Mouse (Mus musculus) stomach, embryonic 16.5 days (tissue): ENCODE data around the gene Ippk. TPM values are rescaled to one million over a fixed set of nuclear protein-coding genes. Genes with fewer than 3 reads are reported as not detected.

Experiments used
- ATAC-seq: fragments of 200-750 bp; cut with Nextera tagmentation; 2 replicates; pipeline ENCODE4 v1.8.0; 2017; ENCODE audit warnings: moderate number of reproducible peaks, moderate TSS enrichment; ENCODE audit not compliant: insufficient read depth, low FRiP score
- H3K27ac ChIP-seq: fragments of 300-500 bp; sonication (generic); 2 replicates; pipeline ENCODE4 v1.5.1; 2014; ENCODE audit warnings: low read length
- H3K27me3 ChIP-seq: fragments of 300-500 bp; sonication (generic); 2 replicates; pipeline ENCODE4 v1.6.1; 2014; ENCODE audit warnings: low read length, control low read depth, mixed read lengths; ENCODE audit not compliant: control insufficient read depth, insufficient read depth
- H3K36me3 ChIP-seq: fragments of 300-500 bp; sonication (generic); 2 replicates; pipeline ENCODE4 v1.6.1; 2014; ENCODE audit warnings: low read length; ENCODE audit not compliant: control insufficient read depth, insufficient read depth
- H3K4me1 ChIP-seq: fragments of 300-500 bp; sonication (generic); 2 replicates; pipeline ENCODE4 v1.6.1; 2014; ENCODE audit warnings: low read length, control low read depth, mixed read lengths; ENCODE audit not compliant: control insufficient read depth, insufficient read depth
- H3K4me2 ChIP-seq: fragments of 300-500 bp; sonication (generic); 2 replicates; pipeline ENCODE4 v1.6.1; 2014; ENCODE audit warnings: low read depth, low read length, mixed read lengths
- H3K4me3 ChIP-seq: fragments of 300-500 bp; sonication (generic); replicated peaks from 2 replicates; pipeline ENCODE4 v1.5.1; 2014; ENCODE audit warnings: mild to moderate bottlenecking, low read length
- H3K9ac ChIP-seq: fragments of 300-500 bp; sonication (generic); 2 replicates; pipeline ENCODE4 v1.6.1; 2014; ENCODE audit warnings: low read length
- H3K9me3 ChIP-seq: fragments of 300-500 bp; sonication (generic); replicated peaks from 2 replicates; pipeline ENCODE4 v1.6.1; 2016; ENCODE audit warnings: low read length, control low read depth; ENCODE audit not compliant: control insufficient read depth
- WGBS: fragments of 180-500 bp; shearing (Covaris S2); extraction: QIAGEN DNeasy Blood & Tissue Kit; methylation state at CpG from one replicate; pipeline ENCODE4 v1.1.7; 2014; 5-methylcytosine and 5-hydroxymethylcytosine counted together
- polyA plus RNA-seq: library from polyadenylated mRNA; unstranded; fragments of >200 nt; fragmentation: Nextera tagmentation; extraction: Ambion mirVana; gene quantifications from 2 replicates; pipeline ENCODE4 v1.2.1, GENCODE M21; 2015

Gene Ippk
- polyA plus RNA-seq, 1 experiment from 2014 or later: 20.0 TPM

DNA sequence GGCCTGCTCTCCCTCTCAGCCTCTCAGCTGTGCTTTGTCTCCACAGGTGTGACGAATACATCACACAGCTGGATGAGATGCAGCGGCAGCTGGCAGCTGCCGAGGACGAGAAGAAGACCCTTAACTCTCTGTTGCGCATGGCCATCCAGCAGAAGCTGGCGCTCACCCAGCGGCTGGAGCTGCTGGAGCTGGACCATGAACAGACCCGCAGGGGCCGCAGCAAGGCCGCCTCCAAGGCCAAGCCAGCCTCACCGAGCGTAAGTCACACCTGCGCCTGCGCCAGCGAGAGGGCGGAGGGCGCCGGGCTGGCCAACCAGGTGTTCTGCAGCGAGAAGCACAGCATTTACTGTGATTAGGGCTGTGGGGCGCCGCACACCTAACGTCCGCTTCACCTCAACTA, 38.1 kb upstream of the Ippk start:
- H3K4me3 ChIP-seq: no peak overlapping the region
- no peaks in the 10 kb centered on the region for H3K4me1 ChIP-seq
- no peak overlapping the region for H3K4me2 ChIP-seq
- H3K27ac ChIP-seq: no peak overlapping the region
- H3K27me3 ChIP-seq: no peaks in the 10 kb centered on the region
- peaks cover 33% of the 10 kb centered on the region for H3K36me3 ChIP-seq
- no peaks in the 10 kb centered on the region for H3K9me3 ChIP-seq
- 88% methylated on average over 23 of the region's 23 CpGs for WGBS
- no peak for ATAC-seq
- no peak overlapping the region for H3K9ac ChIP-seq

DNA sequence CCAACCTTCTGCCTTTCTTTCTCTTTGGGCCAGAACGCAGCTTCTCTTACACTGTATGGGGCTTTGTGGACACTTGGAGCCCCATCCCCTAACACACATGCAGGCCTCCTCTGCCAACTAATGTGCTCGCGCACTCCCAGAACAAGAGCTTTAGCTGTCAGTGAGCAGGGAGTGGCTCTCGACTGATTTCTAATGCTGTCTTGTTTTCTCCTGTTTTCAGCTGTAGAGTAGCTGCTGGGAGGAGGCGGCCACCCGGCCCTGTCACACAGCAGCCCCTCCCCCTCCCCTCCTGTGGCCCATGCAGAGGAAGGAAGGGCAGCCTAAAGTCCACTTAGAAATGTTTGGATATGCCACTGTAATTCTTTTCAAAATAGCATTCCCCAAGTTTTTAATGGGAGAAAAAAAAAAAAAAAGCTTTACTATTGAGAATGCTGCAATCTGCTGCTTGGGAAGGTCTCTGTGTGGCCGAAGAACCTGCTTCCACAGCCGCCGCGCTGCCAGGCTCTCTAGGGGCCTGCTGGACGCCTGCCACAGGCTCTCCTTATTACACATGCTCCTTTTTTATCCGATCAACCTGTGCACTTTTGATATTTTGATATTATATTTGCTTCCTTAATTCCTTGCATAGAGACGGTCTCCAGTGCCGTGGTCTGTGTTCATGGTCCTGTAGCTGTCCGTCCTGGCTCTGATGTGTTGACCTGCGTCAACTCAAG, 36.1 kb upstream of the Ippk start:
- Histone ChIP-seq H3K4me1 (no peaks in the 10 kb centered on the region), H3K4me2 (no peak overlapping the region), H3K36me3 (peaks cover 22% of the 10 kb centered on the region), H3K27me3 (no peaks in the 10 kb centered on the region), H3K9me3 (no peaks in the 10 kb centered on the region), H3K27ac (peak overlapping the region; percentile 18; the same call in 1 of the 2 replicates), H3K4me3 (no peak overlapping the region), H3K9ac (no peak overlapping the region)
- ATAC-seq: no peak
- 76% methylated on average over 16 of the region's 16 CpGs for WGBS

GRCm38 (mm10) chr13:49391374-49391773, 29.7 kb upstream of the Ippk start:
- Histone ChIP-seq H3K9me3 (no peaks in the 10 kb centered on the region), H3K27me3 (no peaks in the 10 kb centered on the region), H3K4me1 (no peaks in the 10 kb centered on the region), H3K27ac (no peak overlapping the region), H3K4me2 (no peak overlapping the region), H3K9ac (no peak overlapping the region), H3K36me3 (peaks cover 7% of the 10 kb centered on the region; the same call in 1 of the 2 replicates), H3K4me3 (no peak overlapping the region)
- ATAC-seq: no peak
- 97% methylated on average over 2 of the region's 2 CpGs for WGBS

GRCm38 (mm10) chr13:49393579-49393978, 27.5 kb upstream of the Ippk start:
- WGBS: 53% methylated on average over 1 of the region's 1 CpGs
- Histone ChIP-seq H3K36me3 (no peaks in the 10 kb centered on the region), H3K9me3 (no peaks in the 10 kb centered on the region), H3K4me1 (no peaks in the 10 kb centered on the region; the same call in 1 of the 2 replicates), H3K27ac (0 out of 2 replicates have a peak overlapping the region, but pooled peaks have one; percentile 7), H3K9ac (no peak overlapping the region), H3K27me3 (no peaks in the 10 kb centered on the region), H3K4me2 (no peak overlapping the region), H3K4me3 (no peak overlapping the region)
- ATAC-seq: peak; percentile 67; the same call in 1 of the 2 replicates

GRCm38 (mm10) chr13:49394886-49395447, 26.1 kb upstream of the Ippk start:
- 89% methylated on average over 3 of the region's 3 CpGs for WGBS
- no peak overlapping the region for H3K9ac ChIP-seq
- H3K4me3 ChIP-seq: no peak overlapping the region
- H3K9me3 ChIP-seq: no peaks in the 10 kb centered on the region
- H3K4me2 ChIP-seq: no peak overlapping the region
- H3K36me3 ChIP-seq: no peaks in the 10 kb centered on the region
- H3K27ac ChIP-seq: no peak overlapping the region
- H3K4me1 ChIP-seq: no peaks in the 10 kb centered on the region; the same call in 1 of the 2 replicates
- no peaks in the 10 kb centered on the region for H3K27me3 ChIP-seq
- ATAC-seq: no peak

- H3K36me3 ChIP-seq: no peaks in the 10 kb centered on the region
- H3K4me1 ChIP-seq: no peaks in the 10 kb centered on the region; the same call in 1 of the 2 replicates
- no peak overlapping the region for H3K9ac ChIP-seq
- H3K27ac ChIP-seq: no peak overlapping the region
- no peaks in the 10 kb centered on the region for H3K27me3 ChIP-seq
- no peak overlapping the region for H3K4me2 ChIP-seq
- H3K4me3 ChIP-seq: no peak overlapping the region
- H3K9me3 ChIP-seq: no peaks in the 10 kb centered on the region
- no peak for ATAC-seq
- WGBS: 77% methylated on average over 1 of the region's 1 CpGs
These were observed 24.3 kb upstream of the Ippk start for GRCm38 (mm10) chr13:49396798-49397197.

DNA sequence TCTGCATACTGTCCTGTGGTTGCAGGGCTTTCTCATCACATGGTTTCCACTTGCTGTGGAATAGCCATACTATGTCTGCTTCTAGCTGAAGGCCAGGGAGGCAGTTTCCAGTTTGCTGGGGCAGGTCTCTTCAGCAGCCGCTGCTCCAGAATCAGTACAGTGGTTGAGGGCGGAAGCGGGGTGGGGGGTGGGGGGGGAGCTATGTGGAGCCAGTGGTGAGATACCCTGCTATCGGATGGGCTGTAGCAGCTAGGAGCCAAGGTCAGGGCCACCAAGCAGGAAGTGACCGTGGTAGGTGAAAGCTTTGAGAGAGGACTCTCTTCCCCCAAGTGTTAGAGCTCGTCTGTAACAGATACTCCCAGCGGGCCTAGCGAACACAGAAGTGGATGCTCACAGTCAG, 22.9 kb upstream of the Ippk start:
- 74% methylated on average over 8 of the region's 8 CpGs for WGBS
- Histone ChIP-seq H3K9me3 (no peaks in the 10 kb centered on the region), H3K9ac (no peak overlapping the region), H3K4me2 (no peak overlapping the region), H3K36me3 (no peaks in the 10 kb centered on the region), H3K4me1 (peaks cover 5% of the 10 kb centered on the region; the same call in 1 of the 2 replicates), H3K4me3 (no peak overlapping the region), H3K27me3 (no peaks in the 10 kb centered on the region), H3K27ac (no peak overlapping the region)
- no peak for ATAC-seq

DNA sequence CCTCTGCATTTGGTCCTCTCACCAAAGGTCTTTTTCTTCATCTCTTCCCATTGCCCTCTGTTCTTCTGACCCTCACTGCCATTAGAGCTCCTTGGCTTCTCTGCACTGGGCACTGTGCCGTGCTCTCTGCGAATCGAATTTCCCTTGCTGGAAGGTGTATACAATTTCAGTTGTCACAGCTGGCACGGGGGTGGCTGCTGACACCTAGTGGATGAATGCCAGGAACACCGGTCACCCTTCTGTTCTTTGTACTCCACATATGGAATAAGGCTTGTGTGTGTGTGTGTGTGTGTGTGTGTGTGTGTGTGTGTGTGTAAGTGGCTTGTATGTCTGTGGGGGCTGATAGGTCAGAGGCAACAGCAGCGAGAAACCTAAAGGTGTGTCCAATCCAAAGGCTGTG, 20.9 kb upstream of the Ippk start:
- no peaks in the 10 kb centered on the region for H3K9me3 ChIP-seq
- WGBS: 40% methylated on average over 6 of the region's 6 CpGs
- peaks cover 5% of the 10 kb centered on the region; the same call in 1 of the 2 replicates for H3K4me1 ChIP-seq
- no peak overlapping the region for H3K9ac ChIP-seq
- peak; percentile 68 for ATAC-seq
- no peaks in the 10 kb centered on the region for H3K36me3 ChIP-seq
- H3K27ac ChIP-seq: no peak overlapping the region
- no peak overlapping the region for H3K4me3 ChIP-seq
- H3K27me3 ChIP-seq: no peaks in the 10 kb centered on the region
- H3K4me2 ChIP-seq: no peak overlapping the region

DNA sequence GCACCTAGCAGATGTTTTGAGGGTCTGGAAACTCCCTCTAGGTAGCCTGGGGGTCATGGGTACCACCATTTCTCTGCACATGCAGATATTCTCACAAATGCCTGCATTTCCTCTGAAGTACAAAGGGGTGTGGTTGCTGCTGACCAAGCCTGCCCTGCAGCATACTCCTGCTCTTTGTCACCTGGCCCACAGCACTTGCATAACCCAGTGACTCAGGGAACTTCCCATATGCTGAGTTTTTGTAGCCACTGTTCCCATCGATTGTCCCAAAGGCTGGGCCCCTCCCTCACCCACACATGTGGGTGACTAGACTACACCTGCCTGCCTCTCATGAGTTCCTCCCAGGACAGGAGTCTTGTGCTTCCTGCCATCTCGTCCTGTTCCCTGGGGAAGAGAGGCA, 18.4 kb upstream of the Ippk start:
- Histone ChIP-seq H3K36me3 (no peaks in the 10 kb centered on the region), H3K9me3 (no peaks in the 10 kb centered on the region), H3K27me3 (no peaks in the 10 kb centered on the region), H3K4me3 (no peak overlapping the region), H3K4me2 (0 out of 2 replicates have a peak overlapping the region, but pooled peaks have one; percentile 11), H3K27ac (peak overlapping the region; percentile 68), H3K4me1 (0 out of 2 replicates have a peak, but pooled peaks cover 5% of the 10 kb centered on the region), H3K9ac (no peak overlapping the region)
- 53% methylated on average over 2 of the region's 2 CpGs for WGBS
- ATAC-seq: peak; percentile 86
